Mouse (Mus musculus) thymus, adult 2 months (tissue): ENCODE measurements at regions not wholly inside any gene's neighbourhood (a gene's known extent, or its start where the extent isn't known, plus 50 kb on each side); places are given as distances from the start of the nearest gene placed in this dataset.

Experiments
- DNase-seq: peaks from one replicate; pipeline ENCODE4 v3.0.0; 2021
- H3K27ac ChIP-seq: fragments of 200-500 bp; 2 replicates; pipeline ENCODE4 v1.5.1; 2012; ENCODE audit warnings: low read length, control low read depth; ENCODE audit not compliant: control insufficient read depth, insufficient read depth
- H3K27me3 ChIP-seq: fragments of 200-500 bp; 2 replicates; pipeline ENCODE4 v1.6.1; 2012; ENCODE audit warnings: mild to moderate bottlenecking, low read length, moderate library complexity, mixed read lengths; ENCODE audit not compliant: control insufficient read depth, insufficient read depth
- H3K36me3 ChIP-seq: fragments of 200-500 bp; 2 replicates; pipeline ENCODE4 v1.6.1; 2012; ENCODE audit warnings: mild to moderate bottlenecking, low read length, moderate library complexity; ENCODE audit not compliant: control insufficient read depth, insufficient read depth
- H3K4me1 ChIP-seq: fragments of 200-500 bp; replicated peaks from 2 replicates; pipeline ENCODE4 v1.6.1; 2012; ENCODE audit warnings: low read length; ENCODE audit not compliant: control insufficient read depth, insufficient read depth
- H3K4me3 ChIP-seq: fragments of 200-500 bp; 2 replicates; pipeline ENCODE4 v1.5.1; 2012; ENCODE audit warnings: mild to moderate bottlenecking, low read length, control low read depth, moderate library complexity; ENCODE audit not compliant: control insufficient read depth, insufficient read depth
- CTCF ChIP-seq: fragments of 200-500 bp; IDR thresholded peaks from 2 replicates; pipeline ENCODE4 v1.5.1; 2012; ENCODE audit warnings: mild to moderate bottlenecking, control low read depth, low read length, moderate library complexity, borderline replicate concordance; ENCODE audit not compliant: control insufficient read depth, poor library complexity, insufficient read depth; ENCODE audit errors: extremely low read depth
- POLR2A ChIP-seq: fragments of 200-500 bp; IDR thresholded peaks from 2 replicates; pipeline ENCODE4 v1.6.1; 2012; ENCODE audit warnings: mild to moderate bottlenecking, low read length, control low read depth, moderate library complexity; ENCODE audit not compliant: control insufficient read depth, poor library complexity, insufficient read depth; ENCODE audit errors: extremely low read depth
- WGBS: fragments of 180-500 bp; shearing (Covaris S2); methylation state at CpG from one replicate; pipeline ENCODE4 v1.1.7; 2018; 5-methylcytosine and 5-hydroxymethylcytosine counted together

DNA sequence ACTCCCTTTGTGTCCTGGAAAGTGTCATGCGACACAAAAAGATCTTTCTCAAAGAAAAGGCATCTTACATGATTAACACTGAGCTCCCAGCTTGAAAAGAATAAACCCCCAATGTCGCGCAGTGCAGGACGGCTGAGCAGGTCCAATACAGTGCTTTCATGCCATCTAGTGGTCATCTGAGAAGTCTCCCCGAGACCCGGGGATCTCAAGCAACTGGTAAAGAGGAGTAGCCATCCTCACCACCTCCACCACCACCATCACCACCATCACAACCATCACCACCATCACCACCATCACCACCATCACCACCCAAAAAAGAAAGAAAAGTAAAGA lies 430.7 kb upstream of the Ccnh start:
- Histone ChIP-seq H3K4me3 (no peak overlapping the region), H3K4me1 (no peaks in the 10 kb centered on the region), H3K27me3 (no peaks in the 10 kb centered on the region), H3K27ac (no peak overlapping the region), H3K36me3 (no peaks in the 10 kb centered on the region)
- WGBS: 2% methylated on average over 6 of the region's 6 CpGs
- TF ChIP-seq POLR2A: no peak
- TF ChIP-seq CTCF: no peak
- DNase-seq: peak; percentile 52

DNA sequence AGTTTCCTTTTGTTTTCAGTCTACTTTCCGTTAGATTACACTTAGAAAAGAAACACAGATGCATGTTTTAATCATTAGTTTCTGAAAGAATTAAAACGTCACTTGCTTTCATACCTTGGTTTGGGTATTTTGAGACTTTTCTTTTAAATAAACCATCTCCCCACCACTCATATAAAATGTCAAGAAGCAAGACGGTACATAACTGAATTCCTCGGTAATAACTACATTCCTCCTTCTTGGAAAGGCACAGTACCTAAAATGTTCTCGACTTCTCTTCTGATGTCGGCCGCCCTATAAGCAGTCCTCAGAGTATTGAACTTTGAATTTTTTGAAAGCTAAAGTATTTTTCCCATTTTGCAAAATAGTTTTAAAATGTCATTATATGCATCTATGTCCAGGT lies 430.1 kb upstream of the Ccnh start:
- no peak for TF ChIP-seq CTCF
- no peak for TF ChIP-seq POLR2A
- no peaks in the 10 kb centered on the region for H3K27me3 ChIP-seq
- no peaks in the 10 kb centered on the region for H3K36me3 ChIP-seq
- H3K4me3 ChIP-seq: no peak overlapping the region
- no peaks in the 10 kb centered on the region for H3K4me1 ChIP-seq
- DNase-seq: no peak
- 72% methylated on average over 7 of the region's 7 CpGs for WGBS
- no peak overlapping the region for H3K27ac ChIP-seq

- 81% methylated on average over 3 of the region's 3 CpGs for WGBS
- no peaks in the 10 kb centered on the region for H3K27me3 ChIP-seq
- H3K27ac ChIP-seq: no peak overlapping the region
- H3K4me3 ChIP-seq: no peak overlapping the region
- TF ChIP-seq CTCF (no peak), POLR2A (no peak)
- no peaks in the 10 kb centered on the region for H3K4me1 ChIP-seq
- no peaks in the 10 kb centered on the region for H3K36me3 ChIP-seq
- DNase-seq: no peak
Measured at GRCm38 (mm10) chr13:84760471-84760870, 428.7 kb upstream of the Ccnh start.

DNA sequence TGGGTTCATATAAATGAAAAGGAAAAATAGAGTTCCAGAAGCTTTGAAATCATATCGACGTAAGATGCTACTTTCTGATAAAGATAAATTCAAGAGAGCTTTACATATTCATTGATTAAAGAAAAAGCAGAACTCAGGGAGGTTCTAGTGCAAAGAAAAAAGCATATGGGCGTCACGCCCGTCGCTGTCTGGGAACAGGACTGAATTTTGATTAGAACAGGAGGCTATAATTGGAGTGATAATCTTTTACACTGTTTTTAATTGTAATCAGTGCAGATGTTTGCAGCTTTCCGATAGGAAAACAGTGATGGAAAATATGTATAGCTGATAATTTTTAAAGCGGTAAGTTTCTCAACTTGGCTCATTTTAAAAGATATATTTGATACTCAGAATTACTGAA lies 428.2 kb upstream of the Ccnh start:
- WGBS: 63% methylated on average over 8 of the region's 8 CpGs
- no peaks in the 10 kb centered on the region for H3K36me3 ChIP-seq
- no peak for DNase-seq
- H3K4me3 ChIP-seq: no peak overlapping the region
- TF ChIP-seq POLR2A (no peak), CTCF (no peak)
- no peaks in the 10 kb centered on the region for H3K4me1 ChIP-seq
- no peak overlapping the region for H3K27ac ChIP-seq
- no peaks in the 10 kb centered on the region for H3K27me3 ChIP-seq

- Histone ChIP-seq H3K4me3 (no peak overlapping the region), H3K27ac (no peak overlapping the region), H3K27me3 (no peaks in the 10 kb centered on the region), H3K36me3 (no peaks in the 10 kb centered on the region), H3K4me1 (no peaks in the 10 kb centered on the region)
- DNase-seq: no peak
- 70% methylated on average over 4 of the region's 4 CpGs for WGBS
- no peak for TF ChIP-seq CTCF
- TF ChIP-seq POLR2A: no peak
Measured at GRCm38 (mm10) chr13:84761821-84762220, 427.4 kb upstream of the Ccnh start.

DNA sequence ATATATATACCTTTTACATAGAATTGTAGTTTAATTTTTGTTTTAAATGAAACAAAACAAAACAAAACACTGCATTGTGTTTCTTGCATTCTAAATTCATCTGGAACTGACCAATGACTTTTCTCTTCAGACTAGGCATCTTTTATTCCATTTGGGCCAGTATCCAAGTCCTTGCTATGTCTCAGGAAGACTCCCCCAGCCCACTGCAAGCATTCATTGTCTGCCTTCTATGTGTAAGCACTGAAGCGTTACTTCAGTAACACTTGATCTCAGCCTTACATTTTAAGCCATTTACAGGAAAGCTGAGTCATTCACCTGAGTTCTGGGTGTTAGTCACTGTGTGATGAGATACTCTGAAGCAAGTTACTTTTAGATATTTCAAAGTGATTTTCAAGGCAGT lies 425.3 kb upstream of the Ccnh start:
- 88% methylated on average over 1 of the region's 1 CpGs for WGBS
- no peak overlapping the region for H3K4me3 ChIP-seq
- no peak overlapping the region for H3K27ac ChIP-seq
- TF ChIP-seq POLR2A (no peak), CTCF (no peak)
- no peaks in the 10 kb centered on the region for H3K36me3 ChIP-seq
- H3K27me3 ChIP-seq: no peaks in the 10 kb centered on the region
- H3K4me1 ChIP-seq: no peaks in the 10 kb centered on the region
- no peak for DNase-seq

DNA sequence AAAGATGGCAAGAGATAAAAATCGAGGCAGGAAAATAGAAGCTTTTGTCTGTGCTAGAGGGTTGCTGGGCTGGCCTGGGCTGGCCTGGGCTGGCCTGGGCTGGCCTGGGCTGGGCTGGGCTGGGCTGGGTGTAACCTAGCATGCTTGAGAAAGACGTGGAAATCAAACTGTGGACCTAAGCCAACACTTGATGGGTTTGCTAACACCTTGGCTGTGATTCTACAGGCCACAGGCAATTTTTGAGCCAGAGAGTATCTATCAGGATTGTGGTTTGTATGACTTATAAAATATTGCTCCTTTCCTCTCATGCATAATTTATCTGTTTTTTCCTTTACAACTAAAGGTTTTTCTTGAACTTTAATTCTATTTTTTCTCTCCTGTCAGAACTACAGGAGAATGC lies 417.3 kb upstream of the Ccnh start:
- H3K27ac ChIP-seq: no peak overlapping the region
- no peak overlapping the region for H3K4me3 ChIP-seq
- WGBS: 54% methylated on average over 2 of the region's 2 CpGs
- no peaks in the 10 kb centered on the region for H3K36me3 ChIP-seq
- H3K27me3 ChIP-seq: no peaks in the 10 kb centered on the region
- no peak for TF ChIP-seq POLR2A
- no peak for TF ChIP-seq CTCF
- DNase-seq: no peak
- H3K4me1 ChIP-seq: no peaks in the 10 kb centered on the region
